Mouse (Mus musculus): ENCODE results near the gene Olfr1196.
"Not testable (repeated sequence)": the region's sequence is repeated elsewhere in the genome, so short reads cannot be mapped to it uniquely, and the experiment has no call there.

The Olfr1196 gene

GRCm38 (mm10) chr2:88704497-88704896 is at the start of gene Olfr1196:
Gene Olfr1196 (minus strand): TSS chr2:88704597.
- CTCF ChIA-PET, result no interaction called here

GRCm38 (mm10) chr2:88751270-88751669 is 46.9 kb upstream of the Olfr1196 start, which contains the start of gene Olfr1198:
Gene Olfr1198 (minus strand): TSS chr2:88751370.
- CTCF ChIA-PET, result no interaction called here

DNA sequence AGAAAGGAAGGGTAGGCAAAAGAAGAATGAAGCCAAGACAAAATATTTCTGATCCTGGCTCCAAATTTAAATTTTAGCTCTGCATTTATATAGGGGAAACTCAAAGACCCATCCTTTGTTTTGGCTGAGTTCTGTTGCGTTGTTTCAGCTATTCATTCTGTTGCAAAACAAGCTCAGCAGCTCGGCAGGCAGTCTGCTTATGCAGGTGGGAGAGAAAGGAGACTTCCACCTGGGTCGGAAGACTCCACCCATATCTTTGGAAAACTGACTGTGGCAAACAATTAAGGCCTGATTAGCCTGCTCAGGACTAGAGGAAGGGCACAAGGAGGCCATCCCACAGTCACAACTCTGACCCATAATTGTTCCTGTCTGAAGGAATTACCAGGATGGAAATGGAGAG is 39.0 kb upstream of the Olfr1196 start:
- CTCF ChIA-PET, result no interaction called here

- CTCF ChIA-PET, result no interaction called here
Observed at GRCm38 (mm10) chr2:88732266-88732665, 27.9 kb upstream of the Olfr1196 start, which contains the start of gene Olfr1197. Gene Olfr1197 (minus strand): TSS chr2:88732366.

DNA sequence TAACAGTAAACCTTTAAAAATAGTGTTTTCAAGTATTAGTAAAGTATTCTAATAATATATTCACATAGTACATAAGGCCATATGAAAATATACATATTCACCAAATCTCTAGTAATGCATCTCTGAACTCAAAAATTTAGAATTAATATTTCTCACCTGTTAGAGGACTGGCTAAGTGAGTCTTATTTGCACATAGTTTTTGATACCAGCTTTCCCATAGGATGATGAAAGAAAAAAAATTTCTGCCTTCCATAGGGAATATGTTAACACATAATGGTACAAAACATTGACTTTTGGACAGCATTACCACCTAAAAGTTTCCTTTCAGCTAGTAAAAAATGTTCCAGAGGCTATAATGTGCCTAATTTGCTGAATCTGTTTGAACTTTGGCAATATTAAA is 15.3 kb downstream of the Olfr1196 start, which contains the start of gene Olfr1195:
TSS of gene Olfr1195 (minus strand) at position 101 of the 400 bp plus-strand sequence.
- CTCF ChIA-PET, result no interaction called here

- CTCF ChIA-PET, result not testable (repeated sequence)
Observed at GRCm38 (mm10) chr2:88675328-88675727, 29.1 kb downstream of the Olfr1196 start, which contains the start of gene Olfr1193. Gene Olfr1193 (plus strand): TSS chr2:88675628.

- CTCF ChIA-PET, result no interaction called here
Observed at GRCm38 (mm10) chr2:88648209-88648608, 56.2 kb downstream of the Olfr1196 start, which contains the start of gene Olfr1192-ps1. Gene Olfr1192-ps1 (plus strand): TSS chr2:88648509.
